Mouse (Mus musculus) ES-E14 (cell line): ENCODE results near the gene Frem1.

Experiments used
- CHD2 ChIP-seq: IDR thresholded peaks from 2 replicates; pipeline ENCODE4 v1.6.1; 2014; ENCODE audit warnings: mild to moderate bottlenecking, low read depth, low read length, inconsistent platforms
- ZNF384 ChIP-seq: IDR thresholded peaks from 2 replicates; pipeline ENCODE4 v1.6.1; 2012; ENCODE audit warnings: low read depth, low read length, inconsistent platforms

DNA sequence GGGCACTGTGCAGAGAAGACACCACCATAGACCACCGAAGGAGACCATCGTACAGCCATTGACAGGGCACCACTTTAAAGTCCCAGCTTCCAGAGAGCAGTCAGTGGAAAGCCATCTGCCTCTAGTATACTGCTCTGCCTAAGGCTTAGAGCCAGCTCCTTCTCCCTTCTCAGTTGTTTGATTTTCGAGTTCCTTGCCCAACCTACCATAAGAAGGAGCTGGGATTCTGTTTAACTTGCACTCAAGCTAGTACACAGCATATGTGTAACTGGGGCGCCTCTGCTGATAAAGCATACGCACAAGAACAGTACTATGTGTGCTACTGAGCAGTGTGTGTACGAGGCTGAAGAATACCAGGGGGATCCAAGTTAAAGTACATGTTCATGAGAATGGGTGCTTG lies 173.0 kb downstream of the Frem1 start:
- TF ChIP-seq ZNF384 (no peak), CHD2 (no peak)
